Mouse (Mus musculus) lung, embryonic 15.5 days (tissue): ENCODE measurements around the gene Bbs10. TPM values are rescaled to one million over a fixed set of nuclear protein-coding genes. Genes with fewer than 3 reads are reported as not detected.
A peak's percentile ranks its signal among the peaks of the same experiment; 100 is the strongest.

Experiments
- ATAC-seq: fragments of 200-750 bp; cut with Nextera tagmentation; 2 replicates; pipeline ENCODE4 v1.8.0; 2017; ENCODE audit warnings: moderate number of reproducible peaks, borderline replicate concordance; ENCODE audit not compliant: low FRiP score, low TSS enrichment; ENCODE audit errors: extremely low read depth
- H3K27ac ChIP-seq: fragments of 300-500 bp; sonication (generic); 2 replicates; pipeline ENCODE4 v1.5.1; 2015; ENCODE audit warnings: moderate library complexity, mild to moderate bottlenecking, inconsistent platforms
- H3K27me3 ChIP-seq: fragments of 300-500 bp; sonication (generic); 2 replicates; pipeline ENCODE4 v1.6.1; 2015; ENCODE audit warnings: inconsistent platforms
- H3K36me3 ChIP-seq: fragments of 300-500 bp; sonication (generic); 2 replicates; pipeline ENCODE4 v1.6.1; 2015; ENCODE audit warnings: inconsistent platforms
- H3K4me1 ChIP-seq: fragments of 300-500 bp; sonication (generic); 2 replicates; pipeline ENCODE4 v1.6.1; 2015; ENCODE audit warnings: inconsistent platforms
- H3K4me2 ChIP-seq: fragments of 300-500 bp; sonication (generic); 2 replicates; pipeline ENCODE4 v1.6.1; 2015; ENCODE audit warnings: inconsistent platforms, mild to moderate bottlenecking, moderate library complexity
- H3K4me3 ChIP-seq: fragments of 300-500 bp; sonication (generic); 2 replicates; pipeline ENCODE4 v1.5.1; 2015; ENCODE audit warnings: mild to moderate bottlenecking, inconsistent platforms
- H3K9ac ChIP-seq: fragments of 300-500 bp; sonication (generic); 2 replicates; pipeline ENCODE4 v1.6.1; 2015; ENCODE audit warnings: inconsistent platforms
- H3K9me3 ChIP-seq: fragments of 300-500 bp; sonication (generic); 2 replicates; pipeline ENCODE4 v1.6.1; 2016; ENCODE audit warnings: inconsistent platforms
- WGBS: fragments of 180-500 bp; shearing (Covaris S2); methylation state at CpG from one replicate; pipeline ENCODE4 v1.1.7; 2015; 5-methylcytosine and 5-hydroxymethylcytosine counted together
- polyA plus RNA-seq: library from polyadenylated mRNA; unstranded; fragments of >200 nt; fragmentation: Nextera tagmentation; extraction: Ambion mirVana; gene quantifications from 2 replicates; pipeline ENCODE4 v1.2.1, GENCODE M21; 2015

The Bbs10 gene
- polyA plus RNA-seq, 1 experiment from 2014 or later: 7.2 TPM

GRCm38 (mm10) chr10:111299591-111299990 is 1.1 kb downstream of the Bbs10 start:
- no peak overlapping the region for H3K9ac ChIP-seq
- peaks cover 10% of the 10 kb centered on the region; the same call in 1 of the 2 replicates for H3K4me1 ChIP-seq
- no peak overlapping the region for H3K4me2 ChIP-seq
- no peak for ATAC-seq
- WGBS: 64% methylated on average over 6 of the region's 6 CpGs
- H3K4me3 ChIP-seq: no peak overlapping the region
- H3K27me3 ChIP-seq: no peaks in the 10 kb centered on the region
- no peak overlapping the region for H3K27ac ChIP-seq
- no peaks in the 10 kb centered on the region for H3K36me3 ChIP-seq
- H3K9me3 ChIP-seq: no peaks in the 10 kb centered on the region

GRCm38 (mm10) chr10:111301041-111301440 is 2.6 kb downstream of the Bbs10 start:
- Histone ChIP-seq H3K9me3 (no peaks in the 10 kb centered on the region), H3K27me3 (no peaks in the 10 kb centered on the region), H3K9ac (no peak overlapping the region), H3K27ac (no peak overlapping the region), H3K4me1 (peaks cover 10% of the 10 kb centered on the region; the same call in 1 of the 2 replicates), H3K4me2 (no peak overlapping the region), H3K36me3 (no peaks in the 10 kb centered on the region), H3K4me3 (no peak overlapping the region)
- no peak for ATAC-seq
- 90% methylated on average over 5 of the region's 5 CpGs for WGBS

- Histone ChIP-seq H3K27ac (no peak overlapping the region), H3K36me3 (no peaks in the 10 kb centered on the region), H3K4me1 (peaks cover 9% of the 10 kb centered on the region; the same call in 1 of the 2 replicates), H3K9ac (no peak overlapping the region), H3K9me3 (no peaks in the 10 kb centered on the region), H3K27me3 (no peaks in the 10 kb centered on the region), H3K4me3 (no peak overlapping the region), H3K4me2 (no peak overlapping the region)
- no peak for ATAC-seq
- WGBS: 95% methylated on average over 6 of the region's 6 CpGs
Measured at GRCm38 (mm10) chr10:111302486-111302885, 4.0 kb downstream of the Bbs10 start.

- 91% methylated on average over 13 of the region's 13 CpGs for WGBS
- Histone ChIP-seq H3K4me1 (no peaks in the 10 kb centered on the region), H3K9me3 (no peaks in the 10 kb centered on the region), H3K4me2 (no peak overlapping the region), H3K4me3 (no peak overlapping the region), H3K9ac (no peak overlapping the region), H3K27me3 (no peaks in the 10 kb centered on the region), H3K36me3 (no peaks in the 10 kb centered on the region), H3K27ac (no peak overlapping the region)
- no peak for ATAC-seq
Measured at GRCm38 (mm10) chr10:111308850-111309501, 10.5 kb downstream of the Bbs10 start.

- WGBS: 51% methylated on average over 6 of the region's 6 CpGs
- no peak overlapping the region for H3K27ac ChIP-seq
- no peak overlapping the region for H3K4me2 ChIP-seq
- no peaks in the 10 kb centered on the region for H3K9me3 ChIP-seq
- H3K4me3 ChIP-seq: no peak overlapping the region
- no peak; the same call in 1 of the 2 replicates for ATAC-seq
- no peaks in the 10 kb centered on the region for H3K4me1 ChIP-seq
- H3K9ac ChIP-seq: no peak overlapping the region
- H3K27me3 ChIP-seq: no peaks in the 10 kb centered on the region
- H3K36me3 ChIP-seq: no peaks in the 10 kb centered on the region
Measured at GRCm38 (mm10) chr10:111313282-111313681, 14.8 kb downstream of the Bbs10 start.

- ATAC-seq: no peak
- 71% methylated on average over 10 of the region's 10 CpGs for WGBS
- H3K9ac ChIP-seq: no peak overlapping the region
Measured at GRCm38 (mm10) chr10:111314636-111315395, 16.3 kb downstream of the Bbs10 start.

GRCm38 (mm10) chr10:111315940-111316339 is 17.5 kb downstream of the Bbs10 start:
- H3K4me1 ChIP-seq: no peaks in the 10 kb centered on the region
- no peak overlapping the region for H3K27ac ChIP-seq
- 86% methylated on average over 3 of the region's 3 CpGs for WGBS
- H3K9me3 ChIP-seq: no peaks in the 10 kb centered on the region
- no peak for ATAC-seq
- no peak overlapping the region for H3K4me3 ChIP-seq
- no peaks in the 10 kb centered on the region for H3K36me3 ChIP-seq
- no peak overlapping the region for H3K4me2 ChIP-seq
- H3K9ac ChIP-seq: no peak overlapping the region
- H3K27me3 ChIP-seq: no peaks in the 10 kb centered on the region

More at GRCm38 (mm10) chr10:111314636-111315395, 16.3 kb downstream of the Bbs10 start:
- Histone ChIP-seq H3K4me3 (no peak overlapping the region), H3K4me2 (no peak overlapping the region), H3K4me1 (no peaks in the 10 kb centered on the region), H3K9me3 (no peaks in the 10 kb centered on the region), H3K27me3 (no peaks in the 10 kb centered on the region), H3K36me3 (no peaks in the 10 kb centered on the region), H3K27ac (no peak overlapping the region)

- H3K27me3 ChIP-seq: no peaks in the 10 kb centered on the region
- no peaks in the 10 kb centered on the region for H3K36me3 ChIP-seq
- no peak overlapping the region for H3K9ac ChIP-seq
- no peaks in the 10 kb centered on the region for H3K4me1 ChIP-seq
- H3K4me3 ChIP-seq: no peak overlapping the region
- no peak overlapping the region for H3K4me2 ChIP-seq
- H3K9me3 ChIP-seq: no peaks in the 10 kb centered on the region
- 65% methylated on average over 3 of the region's 3 CpGs for WGBS
- H3K27ac ChIP-seq: no peak overlapping the region
- ATAC-seq: no peak
Measured at GRCm38 (mm10) chr10:111318021-111318420, 19.5 kb downstream of the Bbs10 start.

- H3K4me3 ChIP-seq: no peak overlapping the region
- no peaks in the 10 kb centered on the region for H3K36me3 ChIP-seq
- H3K4me1 ChIP-seq: no peaks in the 10 kb centered on the region
- ATAC-seq: no peak
- H3K27me3 ChIP-seq: no peaks in the 10 kb centered on the region
- 79% methylated on average over 9 of the region's 9 CpGs for WGBS
- H3K9ac ChIP-seq: no peak overlapping the region
- no peak overlapping the region for H3K27ac ChIP-seq
- no peak overlapping the region for H3K4me2 ChIP-seq
- H3K9me3 ChIP-seq: no peaks in the 10 kb centered on the region
Measured at GRCm38 (mm10) chr10:111318805-111319500, 20.5 kb downstream of the Bbs10 start.

GRCm38 (mm10) chr10:111320579-111320978 is 22.1 kb downstream of the Bbs10 start:
- Histone ChIP-seq H3K9ac (no peak overlapping the region), H3K9me3 (no peaks in the 10 kb centered on the region), H3K27ac (no peak overlapping the region), H3K36me3 (no peaks in the 10 kb centered on the region), H3K4me1 (no peaks in the 10 kb centered on the region), H3K4me2 (no peak overlapping the region), H3K4me3 (no peak overlapping the region), H3K27me3 (no peaks in the 10 kb centered on the region)
- ATAC-seq: no peak

- Histone ChIP-seq H3K27ac (no peak overlapping the region), H3K27me3 (no peaks in the 10 kb centered on the region), H3K9me3 (no peaks in the 10 kb centered on the region), H3K4me3 (no peak overlapping the region), H3K4me1 (no peaks in the 10 kb centered on the region), H3K4me2 (no peak overlapping the region), H3K9ac (no peak overlapping the region), H3K36me3 (no peaks in the 10 kb centered on the region)
- no peak for ATAC-seq
- WGBS: 74% methylated on average over 4 of the region's 4 CpGs
Measured at GRCm38 (mm10) chr10:111327957-111328356, 29.5 kb downstream of the Bbs10 start.

- Histone ChIP-seq H3K27ac (no peak overlapping the region), H3K9ac (no peak overlapping the region), H3K9me3 (no peaks in the 10 kb centered on the region), H3K4me2 (no peak overlapping the region), H3K36me3 (no peaks in the 10 kb centered on the region), H3K4me3 (no peak overlapping the region), H3K27me3 (no peaks in the 10 kb centered on the region), H3K4me1 (no peaks in the 10 kb centered on the region)
- WGBS: 63% methylated on average over 5 of the region's 5 CpGs
- ATAC-seq: 0 out of 2 replicates have a peak, but pooled peaks have one; percentile 39
Measured at GRCm38 (mm10) chr10:111329326-111329725, 30.8 kb downstream of the Bbs10 start.
